Mouse (Mus musculus) stomach, postnatal 0 days (tissue): ENCODE measurements around the gene Il1rap. TPM values are rescaled to one million over a fixed set of nuclear protein-coding genes. Genes with fewer than 3 reads are reported as not detected.

ENCODE experiments used
- ATAC-seq: fragments of 200-750 bp; cut with Nextera tagmentation; 2 replicates; pipeline ENCODE4 v1.8.0; 2017; ENCODE audit not compliant: low FRiP score, low TSS enrichment
- DNase-seq: peaks from one replicate; pipeline ENCODE4 v3.0.0-alpha.2; 2016; ENCODE audit warnings: low spot score
- H3K27ac ChIP-seq: fragments of 300-500 bp; sonication (generic); replicated peaks from 2 replicates; pipeline ENCODE4 v1.5.1; 2014; ENCODE audit warnings: mild to moderate bottlenecking, control low read depth
- H3K27me3 ChIP-seq: fragments of 300-500 bp; sonication (generic); 2 replicates; pipeline ENCODE4 v1.6.1; 2014; ENCODE audit warnings: low read length; ENCODE audit not compliant: control insufficient read depth, insufficient read depth
- H3K36me3 ChIP-seq: fragments of 300-500 bp; sonication (generic); 2 replicates; pipeline ENCODE4 v1.6.1; 2014; ENCODE audit warnings: low read length, mixed read lengths; ENCODE audit not compliant: control insufficient read depth, insufficient read depth
- H3K4me1 ChIP-seq: fragments of 300-500 bp; sonication (generic); replicated peaks from 2 replicates; pipeline ENCODE4 v1.6.1; 2014; ENCODE audit warnings: antibody characterized with exemption; ENCODE audit not compliant: control insufficient read depth, insufficient read depth
- H3K4me2 ChIP-seq: fragments of 300-500 bp; sonication (generic); replicated peaks from 2 replicates; pipeline ENCODE4 v1.6.1; 2014; ENCODE audit warnings: low read depth, mild to moderate bottlenecking, control low read depth, moderate library complexity
- H3K4me3 ChIP-seq: fragments of 300-500 bp; sonication (generic); 2 replicates; pipeline ENCODE4 v1.5.1; 2014; ENCODE audit warnings: low read depth, low read length, control low read depth
- H3K9ac ChIP-seq: fragments of 300-500 bp; sonication (generic); 2 replicates; pipeline ENCODE4 v1.6.1; 2014; ENCODE audit warnings: mild to moderate bottlenecking, low read length, control low read depth, mixed read lengths
- H3K9me3 ChIP-seq: fragments of 300-500 bp; sonication (generic); 2 replicates; pipeline ENCODE4 v1.6.1; 2016; ENCODE audit warnings: low read length; ENCODE audit not compliant: control insufficient read depth
- CTCF ChIP-seq: IDR thresholded peaks from 2 replicates; pipeline ENCODE4 v1.5.1; 2016; ENCODE audit warnings: antibody characterized with exemption, low read depth, mild to moderate bottlenecking, moderate library complexity
- EP300 ChIP-seq: optimal IDR thresholded peaks from 2 replicates; pipeline ENCODE3; 2016; ENCODE audit warnings: antibody characterized with exemption
- WGBS: fragments of 180-500 bp; shearing (Covaris S2); extraction: QIAGEN DNeasy Blood & Tissue Kit; methylation state at CpG from one replicate; pipeline ENCODE4 v1.1.7; 2014; 5-methylcytosine and 5-hydroxymethylcytosine counted together
- polyA plus RNA-seq: library from polyadenylated mRNA; unstranded; fragments of >200 nt; fragmentation: Nextera tagmentation; extraction: Ambion mirVana; gene quantifications from 2 replicates; pipeline ENCODE4 v1.2.1, GENCODE M21; 2015

Il1rap gene
- polyA plus RNA-seq, 1 experiment from 2014 or later, result 4.4 TPM

DNA sequence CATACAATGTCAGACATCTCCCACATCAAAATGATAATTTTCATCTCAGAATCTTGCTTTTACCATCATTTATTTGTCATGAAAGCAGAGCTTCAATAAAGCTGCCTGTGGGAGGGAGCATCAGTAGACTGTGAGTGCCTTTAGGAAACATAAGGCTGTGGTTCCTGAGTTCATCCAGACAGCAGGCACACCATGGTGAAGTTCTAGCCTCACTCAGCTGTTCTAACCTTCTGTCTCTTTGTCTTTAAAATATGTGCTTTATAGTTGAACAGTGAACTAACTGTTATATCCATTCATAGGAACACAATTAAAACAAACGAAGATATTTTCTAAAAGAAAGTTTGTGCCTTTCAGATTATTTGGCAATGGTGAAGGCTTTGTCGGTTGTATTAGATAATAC lies 84.9 kb downstream of the Il1rap start:
- no peaks in the 10 kb centered on the region for H3K27me3 ChIP-seq
- no peak overlapping the region for H3K4me2 ChIP-seq
- H3K4me3 ChIP-seq, result no peak overlapping the region
- WGBS, result 71% methylated on average over 2 of the region's 2 CpGs
- ATAC-seq, result no peak
- H3K27ac ChIP-seq, result no peak overlapping the region
- H3K9me3 ChIP-seq, result no peaks in the 10 kb centered on the region
- DNase-seq, result no peak
- H3K9ac ChIP-seq, result no peak overlapping the region
- TF ChIP-seq EP300 (no peak), CTCF (no peak)
- H3K36me3 ChIP-seq, result no peaks in the 10 kb centered on the region
- no peaks in the 10 kb centered on the region for H3K4me1 ChIP-seq

DNA sequence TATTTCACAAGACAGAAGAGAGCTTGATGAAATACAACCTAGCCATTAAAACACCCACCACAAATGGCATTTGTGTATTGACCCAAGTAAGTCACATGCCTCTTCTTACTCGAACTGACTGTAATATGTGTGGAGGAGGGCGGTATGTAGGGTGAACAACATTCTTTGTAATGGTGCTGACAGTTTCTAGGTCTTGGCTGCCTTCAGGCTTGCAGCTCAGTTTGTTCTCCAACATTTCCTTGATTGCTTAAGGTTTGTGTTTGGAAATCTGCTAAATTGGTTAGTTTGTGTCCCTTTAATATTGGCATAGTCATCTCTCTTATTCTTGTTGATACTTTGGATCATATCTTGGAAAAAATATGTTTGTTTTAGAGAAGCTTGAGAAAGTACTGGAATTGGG lies 87.6 kb downstream of the Il1rap start:
- no peaks in the 10 kb centered on the region for H3K9me3 ChIP-seq
- H3K36me3 ChIP-seq, result no peaks in the 10 kb centered on the region
- no peak overlapping the region for H3K4me2 ChIP-seq
- no peak for ATAC-seq
- 75% methylated on average over 2 of the region's 2 CpGs for WGBS
- H3K4me3 ChIP-seq, result no peak overlapping the region
- DNase-seq, result no peak
- no peaks in the 10 kb centered on the region for H3K27me3 ChIP-seq
- no peaks in the 10 kb centered on the region for H3K4me1 ChIP-seq
- H3K9ac ChIP-seq, result no peak overlapping the region
- TF ChIP-seq EP300 (no peak), CTCF (no peak)
- H3K27ac ChIP-seq, result no peak overlapping the region

GRCm38 (mm10) chr16:26680381-26680780 lies 98.9 kb downstream of the Il1rap start:
- no peak overlapping the region for H3K27ac ChIP-seq
- H3K4me2 ChIP-seq, result no peak overlapping the region
- no peak for ATAC-seq
- no peak for TF ChIP-seq EP300
- TF ChIP-seq CTCF, result no peak
- H3K36me3 ChIP-seq, result no peaks in the 10 kb centered on the region
- H3K27me3 ChIP-seq, result no peaks in the 10 kb centered on the region
- no peak for DNase-seq
- no peak overlapping the region for H3K4me3 ChIP-seq
- 88% methylated on average over 2 of the region's 2 CpGs for WGBS
- no peak overlapping the region for H3K9ac ChIP-seq
- no peaks in the 10 kb centered on the region for H3K9me3 ChIP-seq
- no peaks in the 10 kb centered on the region for H3K4me1 ChIP-seq

GRCm38 (mm10) chr16:26689771-26690170 lies 108.3 kb downstream of the Il1rap start:
- Histone ChIP-seq H3K4me3 (no peak overlapping the region), H3K27me3 (no peaks in the 10 kb centered on the region), H3K4me2 (no peak overlapping the region), H3K9me3 (no peaks in the 10 kb centered on the region), H3K4me1 (no peaks in the 10 kb centered on the region), H3K9ac (no peak overlapping the region), H3K36me3 (no peaks in the 10 kb centered on the region), H3K27ac (no peak overlapping the region)
- no peak for ATAC-seq
- WGBS, result 61% methylated on average over 2 of the region's 2 CpGs
- no peak for TF ChIP-seq EP300
- no peak for TF ChIP-seq CTCF
- no peak for DNase-seq

GRCm38 (mm10) chr16:26691294-26691693 lies 109.8 kb downstream of the Il1rap start:
- H3K4me1 ChIP-seq, result no peaks in the 10 kb centered on the region

GRCm38 (mm10) chr16:26698076-26698475 lies 116.6 kb downstream of the Il1rap start:
- DNase-seq (no peak), ATAC-seq (no peak)

More at GRCm38 (mm10) chr16:26691294-26691693, 109.8 kb downstream of the Il1rap start:
- H3K27me3 ChIP-seq, result no peaks in the 10 kb centered on the region
- DNase-seq, result no peak
- H3K9ac ChIP-seq, result no peak overlapping the region
- no peak overlapping the region for H3K4me3 ChIP-seq
- ATAC-seq, result no peak
- no peak for TF ChIP-seq CTCF
- TF ChIP-seq EP300, result no peak
- H3K27ac ChIP-seq, result no peak overlapping the region
- H3K9me3 ChIP-seq, result no peaks in the 10 kb centered on the region
- 37% methylated on average over 11 of the region's 11 CpGs for WGBS
- H3K4me2 ChIP-seq, result no peak overlapping the region
- H3K36me3 ChIP-seq, result no peaks in the 10 kb centered on the region

More at GRCm38 (mm10) chr16:26698076-26698475, 116.6 kb downstream of the Il1rap start:
- H3K9me3 ChIP-seq, result no peaks in the 10 kb centered on the region
- no peak for TF ChIP-seq EP300
- no peak for TF ChIP-seq CTCF
- 76% methylated on average over 4 of the region's 4 CpGs for WGBS
- no peaks in the 10 kb centered on the region for H3K27me3 ChIP-seq
- H3K9ac ChIP-seq, result no peak overlapping the region
- H3K4me3 ChIP-seq, result no peak overlapping the region
- H3K36me3 ChIP-seq, result no peaks in the 10 kb centered on the region
- H3K27ac ChIP-seq, result no peak overlapping the region
- no peaks in the 10 kb centered on the region for H3K4me1 ChIP-seq
- no peak overlapping the region for H3K4me2 ChIP-seq
